Mouse (Mus musculus): Measurements from ENCODE around the gene BC049352. TPM values are rescaled to one million over a fixed set of nuclear protein-coding genes. Genes with fewer than 3 reads are reported as not detected.

The BC049352 gene
- polyA plus RNA-seq, 1 experiment, result not detected

DNA sequence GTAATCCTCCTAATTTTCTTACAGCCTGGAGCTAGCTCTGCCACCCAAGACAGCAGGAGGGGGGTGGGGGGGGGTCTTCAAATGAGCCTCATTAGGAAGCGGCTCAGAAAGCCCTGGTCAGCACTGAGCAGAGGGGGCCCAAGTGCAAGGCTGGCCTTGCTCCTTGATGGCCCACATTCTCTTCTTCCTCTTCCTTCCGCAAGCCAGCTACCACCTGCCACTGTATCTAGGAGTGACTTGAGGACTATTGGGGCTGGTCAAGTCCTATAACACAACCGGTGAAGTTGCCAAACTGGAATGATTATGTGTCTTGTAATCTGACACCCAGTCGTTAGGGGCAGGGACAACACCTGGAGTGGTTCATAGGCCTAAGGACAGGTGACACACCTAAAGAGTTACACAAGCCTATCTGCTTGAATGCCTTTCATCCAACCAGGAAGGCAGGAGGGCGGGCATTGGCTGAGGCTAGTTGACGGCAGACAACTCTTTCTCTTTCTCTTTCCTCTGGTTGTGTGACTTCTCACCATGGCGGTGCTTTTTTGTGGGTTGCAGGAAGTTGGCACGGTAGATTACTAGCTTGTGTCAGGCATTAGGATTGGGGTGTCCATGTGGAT, 22.1 kb downstream of the BC049352 start, which contains the start of gene Tmprss4:
Gene Tmprss4 (minus strand): TSS at position 296 of the 614 bp plus-strand sequence.
- Histone ChIP-seq H3K79me3 (ENCODE audit: low read depth) (no peaks in the 10 kb centered on the region), H3K4me3 (ENCODE audit: insufficient read depth, poor library complexity, severe bottlenecking) (no peak within 1 kb of the TSS), H3K79me2 (ENCODE audit: control insufficient read depth, insufficient read depth) (no peaks in the 10 kb centered on the region), H3K27me3 (ENCODE audit: control insufficient read depth, insufficient read depth, insufficient read length) (peaks cover 16% of the 10 kb centered on the region), H3K36me3 (ENCODE audit: control insufficient read depth, insufficient read depth) (no peaks in the 10 kb centered on the region), H3ac (ENCODE audit: control insufficient read depth, insufficient read length, low read depth) (no peak within 1 kb of the TSS)
- TF ChIP-seq FOSL1 (IDR thresholded peaks at IDR 0.05; ENCODE audit: insufficient read depth, low read length, poor library complexity, severe bottlenecking) (no peak), MYOG (IDR thresholded peaks at IDR 0.05; ENCODE audit: control insufficient read depth, extremely low read depth, insufficient read length) (no peak), CTCF (IDR thresholded peaks at IDR 0.05; ENCODE audit: control insufficient read depth, insufficient read depth, insufficient read length) (no peak), CEBPB (IDR thresholded peaks at IDR 0.05; ENCODE audit: low read depth) (no peak)

DNA sequence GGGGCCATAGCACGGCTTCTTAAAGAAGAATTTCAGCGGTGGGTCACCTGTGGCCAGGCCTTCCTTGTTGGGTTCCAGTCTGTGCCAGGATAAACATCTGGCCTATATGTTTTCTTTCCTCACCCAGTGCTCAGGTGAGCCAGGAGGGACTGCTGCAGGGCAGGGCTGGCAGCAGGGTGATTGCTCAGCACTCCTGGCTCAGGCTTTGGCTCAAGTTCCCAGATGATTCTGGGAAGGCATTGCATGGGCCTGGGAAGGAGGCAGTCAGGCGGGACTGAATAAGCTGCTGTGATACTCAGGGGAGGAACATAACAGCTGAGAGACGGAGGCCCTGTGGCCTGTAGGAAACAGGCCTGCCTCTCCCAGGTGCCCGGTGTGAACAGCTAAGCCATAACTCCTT, 23.3 kb downstream of the BC049352 start:
- Histone ChIP-seq H3K4me3 (ENCODE audit: insufficient read depth, poor library complexity, severe bottlenecking) (no peak overlapping the region), H3K79me3 (ENCODE audit: low read depth) (no peaks in the 10 kb centered on the region), H3K36me3 (ENCODE audit: control insufficient read depth, insufficient read depth) (no peaks in the 10 kb centered on the region), H3K79me2 (ENCODE audit: control insufficient read depth, insufficient read depth) (no peaks in the 10 kb centered on the region), H3K27me3 (ENCODE audit: control insufficient read depth, insufficient read depth, insufficient read length) (peaks cover 16% of the 10 kb centered on the region), H3ac (ENCODE audit: control insufficient read depth, insufficient read length, low read depth) (no peak overlapping the region)
- TF ChIP-seq MAX (IDR thresholded peaks at IDR 0.05) (no peak), USF1 (IDR thresholded peaks at IDR 0.05; ENCODE audit: low read depth) (no peak), MYOG (IDR thresholded peaks at IDR 0.05; ENCODE audit: control insufficient read depth, extremely low read depth, insufficient read length) (no peak)

DNA sequence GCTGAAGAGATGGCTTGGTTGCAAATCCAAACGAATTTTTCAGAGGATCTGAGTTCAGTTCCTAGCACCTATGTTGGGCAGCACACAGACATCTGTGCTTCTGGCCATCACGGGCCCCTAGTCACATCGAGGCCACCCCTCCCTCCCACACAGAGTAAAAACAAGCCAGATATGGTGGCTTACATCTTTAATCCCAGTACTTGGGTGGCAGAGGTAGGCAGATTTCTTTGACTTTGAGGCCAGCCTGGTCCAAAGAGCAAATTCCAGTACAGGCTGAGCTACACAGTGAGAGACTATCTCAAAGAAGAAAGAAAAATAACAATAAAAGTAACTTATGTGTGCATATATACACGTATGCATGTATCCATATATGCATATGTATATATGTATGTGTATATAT, 24.3 kb downstream of the BC049352 start:
- Histone ChIP-seq H3K36me3 (ENCODE audit: control insufficient read depth, insufficient read depth) (no peaks in the 10 kb centered on the region), H3K79me2 (ENCODE audit: control insufficient read depth, insufficient read depth) (no peaks in the 10 kb centered on the region), H3ac (ENCODE audit: control insufficient read depth, insufficient read length, low read depth) (no peak overlapping the region), H3K27me3 (ENCODE audit: control insufficient read depth, insufficient read depth, insufficient read length) (peaks cover 16% of the 10 kb centered on the region), H3K4me3 (ENCODE audit: insufficient read depth, poor library complexity, severe bottlenecking) (no peak overlapping the region), H3K79me3 (ENCODE audit: low read depth) (no peaks in the 10 kb centered on the region)
- TF ChIP-seq USF1 (IDR thresholded peaks at IDR 0.05; ENCODE audit: low read depth) (no peak), CTCF (IDR thresholded peaks at IDR 0.05; ENCODE audit: control insufficient read depth, insufficient read depth, insufficient read length) (no peak), CEBPB (IDR thresholded peaks at IDR 0.05; ENCODE audit: low read depth) (no peak), MYOD1 (IDR thresholded peaks at IDR 0.05; ENCODE audit: control insufficient read depth, insufficient read length, low read depth) (no peak), MYOG (IDR thresholded peaks at IDR 0.05; ENCODE audit: control insufficient read depth, extremely low read depth, insufficient read length) (no peak), FOSL1 (IDR thresholded peaks at IDR 0.05; ENCODE audit: insufficient read depth, low read length, poor library complexity, severe bottlenecking) (no peak), MAX (IDR thresholded peaks at IDR 0.05) (no peak)

DNA sequence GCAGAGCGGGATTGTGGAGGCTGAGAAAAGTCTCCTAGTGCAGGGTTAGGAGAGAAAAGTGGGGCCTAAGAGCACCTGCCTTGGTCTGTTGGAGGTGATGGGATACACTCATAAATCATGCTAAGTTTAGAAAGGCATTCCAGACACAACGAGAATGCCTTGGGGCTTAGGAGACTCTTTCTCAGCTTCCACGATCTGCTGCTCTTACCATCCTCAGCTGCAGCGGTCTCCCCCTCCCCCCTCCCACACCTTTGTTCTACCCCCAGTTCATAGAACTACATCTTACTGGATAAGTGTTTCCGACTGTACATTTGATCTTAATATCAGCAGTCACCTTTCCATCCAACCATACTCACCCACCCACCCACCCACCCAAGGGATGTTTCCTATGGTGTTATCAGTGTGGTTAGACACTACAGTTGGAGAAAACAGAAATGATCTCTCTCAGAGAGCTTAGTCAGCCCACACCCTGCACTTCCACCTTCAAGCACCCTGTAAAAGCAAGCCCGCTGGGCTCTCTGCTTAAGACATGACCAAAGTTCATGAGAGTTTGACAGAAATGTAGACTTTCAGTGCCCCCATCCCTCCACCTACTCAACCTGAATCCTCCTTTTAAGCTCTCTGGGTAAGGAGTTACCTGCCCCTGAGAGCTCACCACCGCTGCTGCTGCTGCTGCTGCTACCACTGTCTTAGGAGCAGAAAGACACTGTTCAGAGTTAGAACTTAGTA, 25.4 kb downstream of the BC049352 start:
- peaks cover 15% of the 10 kb centered on the region for H3K27me3 ChIP-seq (ENCODE audit: control insufficient read depth, insufficient read depth, insufficient read length)
- H3K79me3 ChIP-seq (ENCODE audit: low read depth), result no peaks in the 10 kb centered on the region
- H3K36me3 ChIP-seq (ENCODE audit: control insufficient read depth, insufficient read depth), result no peaks in the 10 kb centered on the region
- no peak overlapping the region for H3ac ChIP-seq (ENCODE audit: control insufficient read depth, insufficient read length, low read depth)
- H3K79me2 ChIP-seq (ENCODE audit: control insufficient read depth, insufficient read depth), result no peaks in the 10 kb centered on the region
- TF ChIP-seq USF1 (IDR thresholded peaks at IDR 0.05; ENCODE audit: low read depth) (no peak), MAX (IDR thresholded peaks at IDR 0.05) (no peak), CEBPB (IDR thresholded peaks at IDR 0.05; ENCODE audit: low read depth) (no peak), MYOG (IDR thresholded peaks at IDR 0.05; ENCODE audit: control insufficient read depth, extremely low read depth, insufficient read length) (no peak), CTCF (IDR thresholded peaks at IDR 0.05; ENCODE audit: control insufficient read depth, insufficient read depth, insufficient read length) (no peak), MYOD1 (IDR thresholded peaks at IDR 0.05; ENCODE audit: control insufficient read depth, insufficient read length, low read depth) (no peak), FOSL1 (IDR thresholded peaks at IDR 0.05; ENCODE audit: insufficient read depth, low read length, poor library complexity, severe bottlenecking) (no peak)
- H3K4me3 ChIP-seq (ENCODE audit: insufficient read depth, poor library complexity, severe bottlenecking), result no peak overlapping the region

DNA sequence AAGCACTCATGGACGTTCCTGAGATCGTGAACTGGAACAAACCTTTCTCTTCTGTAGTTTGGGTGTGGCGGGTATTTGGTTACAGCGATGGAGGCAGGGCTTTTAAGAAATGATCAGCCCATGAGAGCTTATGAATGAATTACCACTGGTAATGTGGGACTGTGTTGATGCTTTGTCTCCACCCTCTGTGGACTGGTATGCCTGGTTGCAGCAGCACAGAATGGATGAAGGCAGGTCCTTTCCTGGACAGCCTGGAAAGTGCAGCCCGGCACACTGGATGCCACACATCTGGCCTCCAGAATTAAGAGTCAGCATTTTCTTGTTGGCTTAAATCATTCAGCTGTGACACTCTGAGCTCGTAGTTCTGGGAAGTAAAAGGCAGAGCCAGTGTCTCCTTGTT, 30.2 kb downstream of the BC049352 start:
- Histone ChIP-seq H3ac (ENCODE audit: control insufficient read depth, insufficient read length, low read depth) (no peak overlapping the region), H3K79me2 (ENCODE audit: control insufficient read depth, insufficient read depth) (no peaks in the 10 kb centered on the region), H3K79me3 (ENCODE audit: low read depth) (no peaks in the 10 kb centered on the region), H3K4me3 (ENCODE audit: insufficient read depth, poor library complexity, severe bottlenecking) (no peak overlapping the region), H3K36me3 (ENCODE audit: control insufficient read depth, insufficient read depth) (no peaks in the 10 kb centered on the region), H3K27me3 (ENCODE audit: control insufficient read depth, insufficient read depth, insufficient read length) (peaks cover 5% of the 10 kb centered on the region)
- TF ChIP-seq CTCF (IDR thresholded peaks at IDR 0.05; ENCODE audit: control insufficient read depth, insufficient read depth, insufficient read length) (no peak), MAX (IDR thresholded peaks at IDR 0.05) (no peak), FOSL1 (IDR thresholded peaks at IDR 0.05; ENCODE audit: insufficient read depth, low read length, poor library complexity, severe bottlenecking) (no peak), MYOG (IDR thresholded peaks at IDR 0.05; ENCODE audit: control insufficient read depth, extremely low read depth, insufficient read length) (no peak), CEBPB (IDR thresholded peaks at IDR 0.05; ENCODE audit: low read depth) (no peak), MYOD1 (IDR thresholded peaks at IDR 0.05; ENCODE audit: control insufficient read depth, insufficient read length, low read depth) (no peak), USF1 (IDR thresholded peaks at IDR 0.05; ENCODE audit: low read depth) (no peak)
